Mouse (Mus musculus) ES-Bruce4 (cell line): ENCODE measurements around the gene Dbil5. TPM values are rescaled to one million over a fixed set of nuclear protein-coding genes. Genes with fewer than 3 reads are reported as not detected.
A peak's percentile ranks its signal among the peaks of the same experiment; 100 is the strongest.

ENCODE experiments used
- H3K27ac ChIP-seq: 2 replicates; pipeline ENCODE4 v1.5.1; 2012; ENCODE audit warnings: low read length, inconsistent platforms; ENCODE audit not compliant: insufficient read depth
- H3K27me3 ChIP-seq: 2 replicates; pipeline ENCODE4 v1.6.1; 2012; ENCODE audit warnings: mild to moderate bottlenecking, low read length, inconsistent platforms; ENCODE audit not compliant: control insufficient read depth, poor library complexity, insufficient read depth, severe bottlenecking
- H3K36me3 ChIP-seq: 2 replicates; pipeline ENCODE4 v1.6.1; 2012; ENCODE audit warnings: inconsistent platforms, mild to moderate bottlenecking, low read length, moderate library complexity; ENCODE audit not compliant: control insufficient read depth, poor library complexity, insufficient read depth, severe bottlenecking
- H3K4me1 ChIP-seq: one replicate; pipeline ENCODE4 v1.8.1; 2011; ENCODE audit warnings: low read length; ENCODE audit not compliant: control insufficient read depth, insufficient read depth
- H3K4me3 ChIP-seq: 2 replicates; pipeline ENCODE4 v1.5.1; 2011; ENCODE audit warnings: low read depth, mild to moderate bottlenecking, low read length
- H3K9ac ChIP-seq: 2 replicates; pipeline ENCODE4 v1.6.1; 2012; ENCODE audit warnings: low read depth, mild to moderate bottlenecking, inconsistent platforms; ENCODE audit not compliant: poor library complexity, severe bottlenecking
- H3K9me3 ChIP-seq: replicated peaks from 2 replicates; pipeline ENCODE4 v1.6.1; 2012; ENCODE audit warnings: mild to moderate bottlenecking, low read length, inconsistent platforms; ENCODE audit not compliant: control insufficient read depth, poor library complexity, insufficient read depth, severe bottlenecking
- CTCF ChIP-seq: IDR thresholded peaks from one replicate; pipeline ENCODE4 v1.8.1; 2011; ENCODE audit warnings: low read depth, low read length
- EP300 ChIP-seq: IDR thresholded peaks from 2 replicates; pipeline ENCODE4 v1.6.1; 2011; ENCODE audit warnings: low read depth, low read length; ENCODE audit not compliant: insufficient read depth
- POLR2A ChIP-seq: IDR thresholded peaks from one replicate; pipeline ENCODE4 v1.8.1; 2011; ENCODE audit warnings: low read length; ENCODE audit not compliant: insufficient read depth
- polyA plus RNA-seq: library from polyadenylated mRNA; stranded (reverse); fragments of >200 nt; gene quantifications from 2 replicates; pipeline ENCODE4 v1.2.4, GENCODE M21; 2011; ENCODE audit warnings: low read depth; ENCODE audit not compliant: missing spikeins, insufficient read depth, insufficient read length

Gene Dbil5
- polyA plus RNA-seq, 1 experiment: not detected

- Histone ChIP-seq H3K4me1 (peaks cover 7% of the 10 kb centered on the region), H3K27ac (no peak overlapping the region), H3K36me3 (peaks cover 19% of the 10 kb centered on the region), H3K9ac (no peak overlapping the region), H3K4me3 (no peak overlapping the region), H3K27me3 (no peaks in the 10 kb centered on the region), H3K9me3 (no peaks in the 10 kb centered on the region)
- TF ChIP-seq EP300 (peak; percentile 87), CTCF (no peak), POLR2A (no peak)
Measured at GRCm38 (mm10) chr11:76262611-76263351, 45.4 kb downstream of the Dbil5 start.

- H3K36me3 ChIP-seq: peaks cover 17% of the 10 kb centered on the region
- no peaks in the 10 kb centered on the region for H3K27me3 ChIP-seq
- H3K9me3 ChIP-seq: no peaks in the 10 kb centered on the region
- no peak overlapping the region for H3K27ac ChIP-seq
- TF ChIP-seq CTCF (no peak), EP300 (no peak), POLR2A (no peak)
- no peak overlapping the region for H3K9ac ChIP-seq
- no peak overlapping the region for H3K4me3 ChIP-seq
- H3K4me1 ChIP-seq: no peaks in the 10 kb centered on the region
Measured at GRCm38 (mm10) chr11:76267550-76267949, 50.1 kb downstream of the Dbil5 start.

GRCm38 (mm10) chr11:76268001-76268459, 50.6 kb downstream of the Dbil5 start:
- peaks cover 20% of the 10 kb centered on the region for H3K36me3 ChIP-seq
- no peak overlapping the region for H3K27ac ChIP-seq
- no peak overlapping the region for H3K4me3 ChIP-seq
- no peaks in the 10 kb centered on the region for H3K27me3 ChIP-seq
- H3K4me1 ChIP-seq: no peaks in the 10 kb centered on the region
- H3K9me3 ChIP-seq: no peaks in the 10 kb centered on the region
- no peak overlapping the region for H3K9ac ChIP-seq
- no peak for TF ChIP-seq POLR2A
- TF ChIP-seq EP300: no peak
- no peak for TF ChIP-seq CTCF

Other genes starting within 250 kb of the Dbil5 start
- not detected in 2 replicates for gene 1700016K19Rik, start 217.7 kb upstream of the Dbil5 start, polyA plus RNA-seq
- 4.0 and 4.7 TPM in 2 replicates for gene Rflnb, start 189.8 kb upstream of the Dbil5 start, polyA plus RNA-seq
- gene Vps53, start 38.0 kb upstream of the Dbil5 start, polyA plus RNA-seq: 24.3 and 26.2 TPM in 2 replicates
- gene Fam57a, start 37.9 kb upstream of the Dbil5 start, polyA plus RNA-seq: 7.3 and 9.0 TPM in 2 replicates
- 31.6 and 32.2 TPM in 2 replicates for gene Gemin4, start 56 bp downstream of the Dbil5 start, polyA plus RNA-seq
- 9.2 and 12.1 TPM in 2 replicates for gene Mrm3, start 26.1 kb downstream of the Dbil5 start, polyA plus RNA-seq
- gene Glod4, start 26.1 kb downstream of the Dbil5 start, polyA plus RNA-seq: 163 and 165 TPM in 2 replicates
- gene Nxn, start 181.5 kb downstream of the Dbil5 start, polyA plus RNA-seq: 51.7 and 57.7 TPM in 2 replicates
- 16.9 and 19.1 TPM in 2 replicates for gene Timm22, start 189.3 kb downstream of the Dbil5 start, polyA plus RNA-seq